Mouse (Mus musculus) MEL (cell line): ENCODE measurements around the gene Gm20388.

Source experiments
- CTCF ChIP-seq, 3 experiments: IDR thresholded peaks in 2 of 3; conservative IDR thresholded peaks in 1 of 3; 2 replicates each; pipeline ENCODE4 v1.5.1; 2011 to 2012; ENCODE audit warnings: low read length in 3 of 3, low read depth in 2 of 3, mild to moderate bottlenecking in 2 of 3, improper control_type of control experiment in 1 of 3, inconsistent platforms in 1 of 3, mixed read lengths in 1 of 3, moderate library complexity in 1 of 3; ENCODE audit not compliant: control insufficient read depth in 1 of 3, insufficient read depth in 1 of 3, poor library complexity in 1 of 3, severe bottlenecking in 1 of 3
- EP300 ChIP-seq, 2 experiments: IDR thresholded peaks; 2 replicates each; pipeline ENCODE4 v1.6.1; 2011; ENCODE audit warnings: improper control_type of control experiment in 2 of 2, low read length in 2 of 2, low read depth in 1 of 2, mild to moderate bottlenecking in 1 of 2
- MYC ChIP-seq: IDR thresholded peaks from 2 replicates; pipeline ENCODE4 v1.6.1; 2011; ENCODE audit warnings: low read depth, mild to moderate bottlenecking, low read length, improper control_type of control experiment, moderate library complexity
- POLR2A ChIP-seq, 2 experiments: IDR thresholded peaks; 2 replicates each; pipeline ENCODE4 v1.6.1; 2011 to 2012; ENCODE audit warnings: low read length in 2 of 2, mild to moderate bottlenecking in 2 of 2, control low read depth in 1 of 2, improper control_type of control experiment in 1 of 2, low read depth in 1 of 2, moderate library complexity in 1 of 2; ENCODE audit not compliant: control insufficient read depth in 1 of 2, insufficient read depth in 1 of 2, poor library complexity in 1 of 2
- ZC3H11A ChIP-seq: IDR thresholded peaks from 2 replicates; pipeline ENCODE4 v1.6.1; 2012; ENCODE audit warnings: low read depth, mild to moderate bottlenecking, inconsistent platforms, low read length, improper control_type of control experiment
- ZKSCAN1 ChIP-seq: IDR thresholded peaks from 2 replicates; pipeline ENCODE4 v1.6.1; 2012; ENCODE audit warnings: low read depth, mild to moderate bottlenecking, inconsistent platforms, low read length, improper control_type of control experiment, moderate library complexity

DNA sequence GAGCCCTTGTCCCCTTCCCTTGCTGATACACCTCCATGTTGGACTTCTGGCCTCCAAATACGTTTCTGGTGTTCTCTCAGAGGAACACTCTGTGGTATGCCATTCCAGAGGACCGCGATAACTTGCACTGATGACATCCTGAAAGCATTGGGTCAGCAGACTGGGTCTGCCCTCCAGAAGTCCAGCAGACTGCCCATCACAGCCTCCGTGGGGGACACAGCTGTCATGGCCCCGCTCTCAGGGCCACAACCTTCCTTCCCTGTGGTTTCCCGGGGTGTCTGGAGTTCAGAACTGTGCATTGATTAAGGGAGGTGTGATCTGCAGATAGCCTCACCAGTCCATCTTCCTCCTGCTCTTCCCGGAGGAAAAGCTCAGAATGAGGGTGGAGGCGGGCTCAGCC is 2551.9 kb downstream of the Gm20388 start:
- TF ChIP-seq ZKSCAN1: no peak
- TF ChIP-seq POLR2A (IDR thresholded peaks at IDR 0.05; ENCODE audit: control insufficient read depth in 1 of 2, insufficient read depth in 1 of 2, low read depth in 1 of 2, low read length in 2 of 2, poor library complexity in 1 of 2): no peak
- no peak for TF ChIP-seq EP300 (IDR thresholded peaks at IDR 0.05; ENCODE audit: low read depth in 1 of 2, low read length in 2 of 2)
- TF ChIP-seq ZC3H11A: no peak
- TF ChIP-seq CTCF (IDR thresholded peaks at IDR 0.05 in 2 of 3, conservative IDR thresholded peaks at IDR 0.05 in 1 of 3; ENCODE audit: control insufficient read depth in 1 of 3, insufficient read depth in 1 of 3, low read depth in 2 of 3, low read length in 3 of 3, poor library complexity in 1 of 3, severe bottlenecking in 1 of 3): no peak
- TF ChIP-seq MYC: no peak
